Mouse (Mus musculus): ENCODE measurements around the gene Lgals3bp. TPM values are rescaled to one million over a fixed set of nuclear protein-coding genes. Genes with fewer than 3 reads are reported as not detected.
A peak's percentile ranks its signal among the peaks of the same experiment; 100 is the strongest.

Gene Lgals3bp
- polyA plus RNA-seq (2016; fragmentation: Nextera tagmentation; extraction: Ambion mirVana), result 4.5 and 5.1 TPM in 2 replicates

- peak within 1 kb of the TSS; percentile 26; the same call in 1 of the 2 replicates for H3K9ac ChIP-seq
- H3K4me3 ChIP-seq, result no peak within 1 kb of the TSS
- no peaks in the 10 kb centered on the region for H3K9me3 ChIP-seq (replicated peaks)
- peak within 1 kb of the TSS; percentile 49 for H3K27ac ChIP-seq (ENCODE audit: poor library complexity, severe bottlenecking)
- WGBS, result 44% methylated on average over 7 of the region's 7 CpGs
- no peak within 1 kb of the TSS for H3K4me2 ChIP-seq
- H3K4me1 ChIP-seq (replicated peaks), result peaks cover 32% of the 10 kb centered on the region
- H3K27me3 ChIP-seq (replicated peaks), result no peaks in the 10 kb centered on the region
- H3K36me3 ChIP-seq, result peaks cover 14% of the 10 kb centered on the region
- no peak for ATAC-seq (ENCODE audit: insufficient number of reproducible peaks, low FRiP score)
Measured at GRCm38 (mm10) chr11:118401760-118402280, at the start of gene Lgals3bp. TSS of gene Lgals3bp (minus strand) at chr11:118402092.

DNA sequence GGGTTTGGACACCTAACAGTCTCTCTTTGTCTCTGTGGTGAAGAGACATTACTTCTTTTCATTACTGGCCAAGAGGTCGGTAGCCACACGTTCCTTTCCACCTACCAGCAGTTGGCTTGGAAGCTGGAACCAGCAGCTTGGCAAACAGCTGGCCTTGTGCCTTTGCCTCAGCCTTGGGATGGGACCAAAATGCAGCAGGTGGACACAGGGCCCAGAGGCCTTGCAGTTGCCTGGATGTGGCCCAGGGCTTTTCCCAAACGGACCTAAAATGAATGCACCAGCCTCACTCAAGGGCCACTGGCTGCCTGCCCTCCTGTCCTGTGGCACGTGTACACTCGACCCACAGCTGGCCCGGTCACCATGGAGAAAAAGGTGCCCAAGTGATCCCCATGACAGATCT, 49.3 kb upstream of the Lgals3bp start:
- Histone ChIP-seq H3K4me1 (replicated peaks) (0 out of 2 replicates have a peak, but pooled peaks cover 5% of the 10 kb centered on the region), H3K36me3 (no peaks in the 10 kb centered on the region), H3K27me3 (replicated peaks) (0 out of 2 replicates have a peak, but pooled peaks cover 8% of the 10 kb centered on the region), H3K4me3 (no peak overlapping the region), H3K9me3 (replicated peaks) (no peaks in the 10 kb centered on the region), H3K4me2 (no peak overlapping the region), H3K9ac (no peak overlapping the region), H3K27ac (ENCODE audit: poor library complexity, severe bottlenecking) (no peak overlapping the region)
- no peak for ATAC-seq (ENCODE audit: insufficient number of reproducible peaks, low FRiP score)
- WGBS, result 83% methylated on average over 6 of the region's 6 CpGs

DNA sequence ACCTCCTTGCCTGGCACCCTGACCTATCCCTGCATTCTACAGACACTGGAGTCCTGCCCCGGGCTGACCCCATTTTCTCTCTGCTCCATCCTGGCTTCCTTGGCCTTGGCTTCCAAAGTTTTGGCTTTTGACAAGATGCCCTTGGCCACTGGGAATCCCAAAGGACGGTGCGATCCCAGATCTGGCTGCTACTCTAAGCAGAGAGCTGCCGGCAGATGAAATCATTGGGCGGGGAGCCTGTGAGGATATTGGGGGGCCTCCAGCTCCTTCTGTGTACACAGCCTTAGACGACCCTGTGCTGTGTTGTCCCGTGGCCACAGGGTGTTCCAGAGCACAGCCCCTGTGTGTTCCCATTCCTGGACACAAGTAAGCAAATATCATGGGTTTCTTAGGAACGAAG, 46.5 kb upstream of the Lgals3bp start:
- no peak overlapping the region for H3K27ac ChIP-seq (ENCODE audit: poor library complexity, severe bottlenecking)
- H3K27me3 ChIP-seq (replicated peaks), result peaks cover 22% of the 10 kb centered on the region
- H3K9me3 ChIP-seq (replicated peaks), result no peaks in the 10 kb centered on the region
- H3K36me3 ChIP-seq, result no peaks in the 10 kb centered on the region
- 0 out of 2 replicates have a peak, but pooled peaks cover 5% of the 10 kb centered on the region for H3K4me1 ChIP-seq (replicated peaks)
- H3K4me2 ChIP-seq, result no peak overlapping the region
- no peak overlapping the region for H3K9ac ChIP-seq
- WGBS, result 79% methylated on average over 8 of the region's 8 CpGs
- no peak for ATAC-seq (ENCODE audit: insufficient number of reproducible peaks, low FRiP score)
- H3K4me3 ChIP-seq, result no peak overlapping the region

DNA sequence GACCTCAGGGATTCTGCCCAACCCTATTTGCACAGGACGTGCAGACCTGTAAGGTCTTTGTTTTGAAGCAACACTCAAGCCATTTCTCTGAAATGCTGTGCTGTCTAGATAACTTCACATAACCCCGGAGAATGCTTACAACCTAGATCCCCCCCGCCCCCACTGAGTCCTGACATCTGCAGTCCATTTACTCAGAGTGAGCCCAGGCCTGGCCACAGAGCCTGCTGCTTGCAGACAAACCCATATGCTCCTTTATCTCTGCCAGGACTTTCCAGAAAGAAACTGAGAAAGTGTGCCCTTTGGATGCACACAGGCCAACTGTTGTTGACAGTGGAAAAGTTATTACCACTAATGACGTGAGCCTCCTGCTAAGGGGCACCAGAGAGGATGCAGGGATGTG, 45.5 kb upstream of the Lgals3bp start:
- peaks cover 22% of the 10 kb centered on the region for H3K27me3 ChIP-seq (replicated peaks)
- no peaks in the 10 kb centered on the region for H3K9me3 ChIP-seq (replicated peaks)
- 53% methylated on average over 4 of the region's 4 CpGs for WGBS
- H3K4me1 ChIP-seq (replicated peaks), result peaks cover 12% of the 10 kb centered on the region
- no peak overlapping the region for H3K4me2 ChIP-seq
- H3K9ac ChIP-seq, result no peak overlapping the region
- no peak overlapping the region for H3K27ac ChIP-seq (ENCODE audit: poor library complexity, severe bottlenecking)
- H3K36me3 ChIP-seq, result no peaks in the 10 kb centered on the region
- no peak overlapping the region for H3K4me3 ChIP-seq
- no peak for ATAC-seq (ENCODE audit: insufficient number of reproducible peaks, low FRiP score)

- ATAC-seq (ENCODE audit: insufficient number of reproducible peaks, low FRiP score), result peak; percentile 64
- peaks cover 22% of the 10 kb centered on the region for H3K27me3 ChIP-seq (replicated peaks)
- no peak overlapping the region for H3K9ac ChIP-seq
- H3K4me2 ChIP-seq, result no peak overlapping the region
- no peaks in the 10 kb centered on the region for H3K36me3 ChIP-seq
- no peaks in the 10 kb centered on the region for H3K9me3 ChIP-seq (replicated peaks)
- 15% methylated on average over 3 of the region's 3 CpGs for whole genome bisulfite sequencing
- no peak overlapping the region for H3K4me3 ChIP-seq
- no peak overlapping the region for H3K27ac ChIP-seq (ENCODE audit: poor library complexity, severe bottlenecking)
- H3K4me1 ChIP-seq (replicated peaks), result peaks cover 12% of the 10 kb centered on the region
Measured at GRCm38 (mm10) chr11:118445843-118446242, 44.0 kb upstream of the Lgals3bp start.

- Histone ChIP-seq H3K36me3 (no peaks in the 10 kb centered on the region), H3K4me1 (replicated peaks) (peaks cover 21% of the 10 kb centered on the region), H3K27me3 (replicated peaks) (peaks cover 22% of the 10 kb centered on the region), H3K9me3 (replicated peaks) (no peaks in the 10 kb centered on the region), H3K4me3 (no peak overlapping the region), H3K9ac (no peak overlapping the region), H3K4me2 (no peak overlapping the region), H3K27ac (ENCODE audit: poor library complexity, severe bottlenecking) (no peak overlapping the region)
- WGBS, result 32% methylated on average over 11 of the region's 11 CpGs
- ATAC-seq (ENCODE audit: insufficient number of reproducible peaks, low FRiP score), result no peak
Measured at GRCm38 (mm10) chr11:118443201-118443970, 41.5 kb upstream of the Lgals3bp start.

- no peak for ATAC-seq (ENCODE audit: insufficient number of reproducible peaks, low FRiP score)
- no peak overlapping the region for H3K4me2 ChIP-seq
- no peaks in the 10 kb centered on the region for H3K9me3 ChIP-seq (replicated peaks)
- H3K4me1 ChIP-seq (replicated peaks), result peaks cover 22% of the 10 kb centered on the region
- 24% methylated on average over 13 of the region's 13 CpGs for WGBS
- H3K27ac ChIP-seq (ENCODE audit: poor library complexity, severe bottlenecking), result no peak overlapping the region
- H3K27me3 ChIP-seq (replicated peaks), result peaks cover 16% of the 10 kb centered on the region
- no peak overlapping the region for H3K4me3 ChIP-seq
- no peak overlapping the region for H3K9ac ChIP-seq
- no peaks in the 10 kb centered on the region for H3K36me3 ChIP-seq
Measured at GRCm38 (mm10) chr11:118442691-118443090, 40.8 kb upstream of the Lgals3bp start.

DNA sequence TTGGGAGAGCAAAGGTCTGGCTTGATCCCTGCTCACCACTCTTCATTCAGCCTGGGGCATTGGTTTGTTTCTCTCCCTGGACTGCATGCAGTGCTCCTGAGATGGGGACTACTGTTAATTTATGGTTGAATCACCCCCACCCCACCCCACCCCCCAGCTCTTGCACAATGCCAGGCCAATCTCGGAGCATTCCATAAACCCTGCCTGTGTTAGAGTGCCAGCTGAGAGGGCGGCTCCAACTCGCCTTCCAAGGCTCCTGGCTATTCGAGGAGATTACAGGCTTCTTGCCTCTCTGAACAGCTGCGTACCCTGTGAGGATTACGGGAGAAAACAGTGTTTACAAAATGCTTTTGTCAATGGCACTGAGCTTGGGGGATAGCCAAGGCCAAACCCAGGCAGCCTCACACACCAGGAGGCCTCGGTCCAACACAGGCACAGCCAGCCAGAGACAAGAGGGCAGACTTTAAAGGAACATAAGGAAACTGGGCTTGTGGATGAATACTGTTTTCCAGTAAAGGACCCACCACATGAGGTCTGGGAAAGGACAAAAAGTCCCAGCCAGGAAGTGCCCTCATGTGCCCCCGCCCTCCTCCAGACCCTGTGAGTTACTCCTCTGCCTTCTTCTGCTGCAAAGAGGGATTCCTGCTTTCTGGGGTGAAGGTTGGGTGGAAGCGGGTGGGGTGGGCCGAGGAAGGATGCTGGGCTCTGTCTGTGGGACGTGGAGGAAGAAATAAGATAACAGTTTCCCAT, 36.9 kb upstream of the Lgals3bp start:
- H3K27ac ChIP-seq (ENCODE audit: poor library complexity, severe bottlenecking), result peak overlapping the region; percentile 3; the same call in 1 of the 2 replicates
- no peak for ATAC-seq (ENCODE audit: insufficient number of reproducible peaks, low FRiP score)
- WGBS, result 34% methylated on average over 11 of the region's 11 CpGs

GRCm38 (mm10) chr11:118436471-118436935, 34.6 kb upstream of the Lgals3bp start:
- ATAC-seq (ENCODE audit: insufficient number of reproducible peaks, low FRiP score), result no peak
- Histone ChIP-seq H3K36me3 (no peaks in the 10 kb centered on the region), H3K27ac (ENCODE audit: poor library complexity, severe bottlenecking) (no peak overlapping the region), H3K4me3 (no peak overlapping the region), H3K4me1 (replicated peaks) (peaks cover 38% of the 10 kb centered on the region), H3K4me2 (no peak overlapping the region), H3K9ac (no peak overlapping the region), H3K27me3 (replicated peaks) (0 out of 2 replicates have a peak, but pooled peaks cover 6% of the 10 kb centered on the region), H3K9me3 (replicated peaks) (no peaks in the 10 kb centered on the region)
- 44% methylated on average over 6 of the region's 6 CpGs for WGBS

More for the DNA sequence above, 36.9 kb upstream of the Lgals3bp start:
- H3K4me3 ChIP-seq, result no peak overlapping the region
- H3K9ac ChIP-seq, result no peak overlapping the region
- H3K4me2 ChIP-seq, result no peak overlapping the region
- no peaks in the 10 kb centered on the region for H3K36me3 ChIP-seq
- H3K9me3 ChIP-seq (replicated peaks), result no peaks in the 10 kb centered on the region
- H3K27me3 ChIP-seq (replicated peaks), result peaks cover 6% of the 10 kb centered on the region; the same call in 1 of the 2 replicates
- H3K4me1 ChIP-seq (replicated peaks), result peaks cover 30% of the 10 kb centered on the region

GRCm38 (mm10) chr11:118434093-118434492, 32.2 kb upstream of the Lgals3bp start:
- Histone ChIP-seq H3K27me3 (replicated peaks) (0 out of 2 replicates have a peak, but pooled peaks cover 6% of the 10 kb centered on the region), H3K9me3 (replicated peaks) (no peaks in the 10 kb centered on the region), H3K27ac (ENCODE audit: poor library complexity, severe bottlenecking) (no peak overlapping the region), H3K9ac (peak overlapping the region; percentile 62; the same call in 1 of the 2 replicates), H3K4me3 (peak overlapping the region; percentile 37), H3K4me1 (replicated peaks) (peaks cover 50% of the 10 kb centered on the region), H3K36me3 (no peaks in the 10 kb centered on the region), H3K4me2 (peak overlapping the region; percentile 63)
- 31% methylated on average over 13 of the region's 13 CpGs for WGBS
- ATAC-seq (ENCODE audit: insufficient number of reproducible peaks, low FRiP score), result no peak

- Histone ChIP-seq H3K9me3 (replicated peaks) (no peaks in the 10 kb centered on the region), H3K27me3 (replicated peaks) (0 out of 2 replicates have a peak, but pooled peaks cover 6% of the 10 kb centered on the region), H3K27ac (ENCODE audit: poor library complexity, severe bottlenecking) (no peak overlapping the region), H3K4me2 (peak overlapping the region; percentile 63), H3K4me1 (replicated peaks) (peaks cover 50% of the 10 kb centered on the region), H3K36me3 (no peaks in the 10 kb centered on the region), H3K4me3 (peak overlapping the region; percentile 37), H3K9ac (no peak overlapping the region)
- 62% methylated on average over 10 of the region's 10 CpGs for WGBS
- ATAC-seq (ENCODE audit: insufficient number of reproducible peaks, low FRiP score), result no peak
Measured at GRCm38 (mm10) chr11:118433398-118433868, 31.5 kb upstream of the Lgals3bp start.
